Mouse (Mus musculus): ENCODE measurements around the gene Epc2. TPM values are rescaled to one million over a fixed set of nuclear protein-coding genes. Genes with fewer than 3 reads are reported as not detected.

Gene Epc2
- 40.2 TPM for polyA plus RNA-seq (2014; fragmentation: Illumina TruSeq; extraction: RNeasy Lipid Tissue Mini Kit (QIAGEN cat#74804); ENCODE audit: low replicate concordance)

DNA sequence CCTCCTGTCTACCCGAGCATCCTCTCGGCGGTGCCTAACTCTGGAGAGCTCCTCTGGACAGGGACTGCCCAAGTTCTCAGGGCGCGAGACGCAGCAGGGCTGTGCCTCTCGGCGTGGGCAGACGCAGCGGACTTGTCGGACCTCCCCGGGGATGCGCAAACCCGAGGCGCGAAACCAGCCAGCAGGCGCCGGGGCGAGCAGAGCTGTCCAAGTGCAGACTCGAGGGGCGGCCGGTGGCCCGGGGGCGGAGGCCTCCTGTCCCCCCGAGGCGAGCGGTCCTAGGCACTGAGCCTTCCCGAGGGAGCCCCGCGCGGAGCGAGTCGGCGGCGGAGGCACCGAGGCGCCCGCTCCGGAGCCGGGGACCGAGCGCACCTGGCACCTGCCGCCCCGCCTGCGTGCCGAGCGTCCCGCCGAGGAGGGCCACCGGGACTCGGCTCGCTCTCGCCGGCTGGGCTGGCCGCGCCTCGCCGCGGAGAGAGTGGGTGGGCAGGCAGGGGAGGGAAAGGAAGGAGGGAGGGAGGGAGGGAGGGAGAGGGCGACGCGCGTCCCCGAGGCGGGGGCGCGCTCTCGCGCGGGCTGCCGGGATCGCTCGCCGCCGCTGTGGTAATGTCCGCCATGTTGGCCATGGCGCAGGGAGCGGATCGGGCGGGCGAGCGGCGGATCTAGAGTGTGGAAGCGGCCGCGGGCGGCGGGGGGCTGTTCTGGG is at the start of gene Epc2:
Gene Epc2, plus strand, starts transcription at position 556 of the 706 bp plus-strand sequence.

Other genes with a start within 250 kb of the Epc2 start
- gene Kif5c, start 167.8 kb downstream of the Epc2 start, polyA plus RNA-seq (2014; fragmentation: Illumina TruSeq; extraction: RNeasy Lipid Tissue Mini Kit (QIAGEN cat#74804); ENCODE audit: low replicate concordance) = 2.0 TPM

Measured in small intestine, adult 10 weeks (tissue).